In the genomic region with DNA sequence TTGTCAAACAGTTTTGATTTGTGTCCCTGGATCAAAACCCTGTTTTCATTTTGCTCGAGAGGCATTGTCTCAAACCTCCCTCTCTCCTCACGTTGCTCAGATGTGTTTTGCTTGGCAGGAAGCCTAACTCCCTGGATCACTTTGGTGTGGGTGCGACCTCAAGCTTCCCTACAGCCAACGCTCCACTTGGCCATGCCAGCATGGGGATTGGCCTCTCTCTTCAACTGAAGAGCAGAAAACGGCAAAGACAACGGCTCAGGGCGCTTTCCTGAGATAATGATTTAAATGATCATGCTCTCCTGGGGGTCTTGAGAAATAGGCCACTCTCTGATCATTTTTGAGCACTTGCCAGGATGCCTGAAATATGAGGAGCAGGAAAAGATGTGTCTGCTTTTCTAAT, we compare ENCODE assay signal across 9 mouse cellular contexts.
DNase-seq lines count a peak whose midpoint lies in the region; ATAC-seq lines count a peak whose summit lies in the region.
"Had no signal": no experiment of that assay in that cellular context is flagged by ENCODE, and none has a peak within 500 bp of the region (broad histone marks: within the 10 kb centered on the region; RNA-seq: fewer than 3 reads in every experiment).

No protein-coding gene starts in this region.

- H3K9ac ChIP-seq in kidney, embryonic 15.5 days, result no peak overlapping the region
- no peak overlapping the region for H3K9ac ChIP-seq in heart, embryonic 15.5 days
- H3K9ac ChIP-seq: limb, embryonic 13.5 days had no signal

- H3K4me3 ChIP-seq in kidney, embryonic 15.5 days (replicated peaks), result no peak overlapping the region
- H3K4me3 ChIP-seq in heart, embryonic 15.5 days, result no peak overlapping the region
- H3K4me3 ChIP-seq: limb, embryonic 13.5 days had no signal

- 10% methylated on average over 7 of the region's 7 CpGs for WGBS in kidney, embryonic 15.5 days
- 20% methylated on average over 7 of the region's 7 CpGs for WGBS in heart, embryonic 15.5 days

- no peaks in the 10 kb centered on the region for H3K27me3 ChIP-seq in kidney, embryonic 15.5 days
- no peaks in the 10 kb centered on the region for H3K27me3 ChIP-seq in heart, embryonic 15.5 days
- H3K27me3 ChIP-seq: limb, embryonic 13.5 days had no signal

- H3K9me3 ChIP-seq in kidney, embryonic 15.5 days (replicated peaks), result no peaks in the 10 kb centered on the region
- H3K9me3 ChIP-seq in heart, embryonic 15.5 days (replicated peaks), result no peaks in the 10 kb centered on the region
- H3K9me3 ChIP-seq: limb, embryonic 13.5 days had no signal

- H3K4me1 ChIP-seq in kidney, embryonic 15.5 days, result peaks cover 10% of the 10 kb centered on the region
- peaks cover 5% of the 10 kb centered on the region; the same call in 1 of the 2 replicates for H3K4me1 ChIP-seq in heart, embryonic 15.5 days (replicated peaks)

- ATAC-seq in kidney, embryonic 15.5 days (replicated peaks; ENCODE audit: low FRiP score), result peak; percentile 83
- no peak for ATAC-seq in heart, embryonic 15.5 days (replicated peaks; ENCODE audit: insufficient number of reproducible peaks, insufficient read depth, low FRiP score, low read depth)

- H3K4me2 ChIP-seq in kidney, embryonic 15.5 days, result peak overlapping the region; percentile 39; the same call in 1 of the 2 replicates
- H3K4me2 ChIP-seq in heart, embryonic 15.5 days, result peak overlapping the region; percentile 22; the same call in 1 of the 2 replicates
- H3K4me2 ChIP-seq: limb, embryonic 13.5 days had no signal

- peak overlapping the region; percentile 82 for H3K27ac ChIP-seq in kidney, embryonic 15.5 days
- no peak overlapping the region for H3K27ac ChIP-seq in heart, embryonic 15.5 days
- H3K27ac ChIP-seq: limb, embryonic 13.5 days had no signal

- DNase-seq in kidney, adult 11 months, result no peak
- DNase-seq in embryo, embryonic 10.5 days (ENCODE audit: low spot score), result peak; percentile 27
- peak; percentile 12 for DNase-seq in lung, postnatal 36 days
- no peak for DNase-seq in right cerebral cortex, postnatal 36 days (ENCODE audit: low spot score in 2 of 2)
- DNase-seq in liver, result no peak
- DNase-seq: thymus, postnatal 25 days had no signal

- no peaks in the 10 kb centered on the region for H3K36me3 ChIP-seq in kidney, embryonic 15.5 days
- H3K36me3 ChIP-seq in heart, embryonic 15.5 days, result no peaks in the 10 kb centered on the region
- H3K36me3 ChIP-seq: limb, embryonic 13.5 days had no signal

Comparison
In these comparisons a context has a peak if more than half of its experiments do, and no peak if none do; other contexts are left out.
1. DNase-seq: peak in embryo, embryonic 10.5 days (single experiment) and lung, postnatal 36 days (single experiment); none in kidney, adult 11 months (single experiment), right cerebral cortex, postnatal 36 days (0 of 2) and liver (single experiment).